In genomic region chr5:108693872-108694288, GRCm38 (mm10) we compare ENCODE assay signal across 8 mouse cellular contexts. TPM values are rescaled to one million over a fixed set of nuclear protein-coding genes. Genes with fewer than 3 reads are reported as not detected.
DNase-seq lines count a peak whose midpoint lies in the region; ATAC-seq and TF ChIP-seq lines count a peak whose summit lies in the region.

No protein-coding gene starts in this region.

- peak overlapping the region; percentile 10; the same call in 1 of the 2 replicates for H3K9ac ChIP-seq in CH12.LX (ENCODE audit: insufficient read depth, low read depth)
- peak overlapping the region; percentile 71 for H3K9ac ChIP-seq in heart, postnatal 0 days (replicated peaks; ENCODE audit: low read depth, low read length)
- peak overlapping the region; percentile 53; the same call in 1 of the 2 replicates for H3K9ac ChIP-seq in lung, postnatal 0 days (replicated peaks; ENCODE audit: low read depth)

- H3K27ac ChIP-seq in CH12.LX (ENCODE audit: insufficient read depth, low read depth): no peak overlapping the region
- no peak overlapping the region for H3K27ac ChIP-seq in heart, postnatal 0 days (ENCODE audit: low read depth)
- H3K27ac ChIP-seq in lung, postnatal 0 days (ENCODE audit: low read length): 0 out of 2 replicates have a peak overlapping the region, but pooled peaks have one; percentile 47

- ATAC-seq in heart, postnatal 0 days (ENCODE audit: insufficient read depth, low read depth): peak; percentile 96
- peak; percentile 97 for ATAC-seq in lung, postnatal 0 days

- dilution Hi-C loops in CH12.LX (cut with MboI; ENCODE audit: extremely low pct_ligation_motif_present, extremely low pct_unique_long_range_greater_than_20kb, low sequenced_read_pairs): no loop called here

- no peak for TF ChIP-seq CTCF in CH12.LX (conservative IDR thresholded peaks at IDR 0.05 in 1 of 2, IDR thresholded peaks at IDR 0.05 in 1 of 2; ENCODE audit: low read depth in 2 of 2, low read length in 2 of 2)
- TF ChIP-seq CTCF in heart, postnatal 0 days (IDR thresholded peaks at IDR 0.05; ENCODE audit: low read depth): no peak
- no peak; the same call in 1 of the 2 replicates for TF ChIP-seq CTCF in lung, postnatal 0 days (IDR thresholded peaks at IDR 0.05)

- no peak for TF ChIP-seq EP300 in CH12.LX (IDR thresholded peaks at IDR 0.05; ENCODE audit: low read length)
- TF ChIP-seq EP300 in heart, postnatal 0 days (IDR thresholded peaks at IDR 0.05; ENCODE audit: low read depth): no peak
- no peak for TF ChIP-seq EP300 in lung, postnatal 0 days (IDR thresholded peaks at IDR 0.05)

- H3K36me3 ChIP-seq in CH12.LX (replicated peaks in 1 of 2; ENCODE audit: control insufficient read depth in 1 of 2, insufficient read depth in 1 of 2, low read length in 1 of 2): no peaks in the 10 kb centered on the region
- no peaks in the 10 kb centered on the region for H3K36me3 ChIP-seq in heart, postnatal 0 days (replicated peaks; ENCODE audit: control insufficient read depth, insufficient read depth, low read length)
- no peaks in the 10 kb centered on the region for H3K36me3 ChIP-seq in lung, postnatal 0 days (ENCODE audit: insufficient read depth, low read length)

- TF ChIP-seq POLR2A in CH12.LX (IDR thresholded peaks at IDR 0.05; ENCODE audit: low read depth, low read length): no peak

- H3K4me3 ChIP-seq in CH12.LX (replicated peaks in 1 of 3; ENCODE audit: low read depth in 2 of 3, low read length in 2 of 3, poor library complexity in 1 of 3): peak overlapping the region in 2 of 3 experiments; percentile 41 to 55
- peak overlapping the region; percentile 85 for H3K4me3 ChIP-seq in heart, postnatal 0 days (ENCODE audit: low read depth, low read length)
- peak overlapping the region; percentile 89 for H3K4me3 ChIP-seq in lung, postnatal 0 days (ENCODE audit: low read depth, low read length)

- in situ Hi-C loops in CH12.LX (cut with MboI; ENCODE audit: low pct_ligation_motif_present, low pct_unique_long_range_greater_than_20kb, low sequenced_read_pairs): no loop called here

- WGBS in heart, postnatal 0 days: 1% methylated on average over 40 of the region's 43 CpGs
- under 1% methylated on average over 40 of the region's 43 CpGs for WGBS in lung, postnatal 0 days

- no peak for TF ChIP-seq RAD21 in CH12.LX (IDR thresholded peaks at IDR 0.05; ENCODE audit: low read depth, low read length)

- H3K9me3 ChIP-seq in CH12.LX (replicated peaks; ENCODE audit: low read length): peaks cover 7% of the 10 kb centered on the region
- H3K9me3 ChIP-seq in heart, postnatal 0 days (replicated peaks; ENCODE audit: control insufficient read depth, low read length): no peaks in the 10 kb centered on the region
- no peaks in the 10 kb centered on the region for H3K9me3 ChIP-seq in lung, postnatal 0 days (ENCODE audit: low read length)

- H3K79me2 ChIP-seq in CH12.LX (replicated peaks; ENCODE audit: control insufficient read depth, extremely low read depth, insufficient read depth, poor library complexity, severe bottlenecking): no peaks in the 10 kb centered on the region

- peaks cover 49% of the 10 kb centered on the region for H3K27me3 ChIP-seq in CH12.LX (replicated peaks)
- H3K27me3 ChIP-seq in heart, postnatal 0 days (ENCODE audit: control insufficient read depth, insufficient read depth, low read length): no peaks in the 10 kb centered on the region
- no peaks in the 10 kb centered on the region for H3K27me3 ChIP-seq in lung, postnatal 0 days (replicated peaks; ENCODE audit: insufficient read depth, low read length)

- H3K4me1 ChIP-seq in CH12.LX (ENCODE audit: control insufficient read depth in 1 of 2, insufficient read depth in 2 of 2): peaks cover 3 to 5% of the 10 kb centered on the region in 2 experiments; a peak in 2 of 4 replicates
- 0 out of 2 replicates have a peak, but pooled peaks cover 6% of the 10 kb centered on the region for H3K4me1 ChIP-seq in heart, postnatal 0 days (ENCODE audit: control insufficient read depth, insufficient read depth)
- no peaks in the 10 kb centered on the region; the same call in 1 of the 2 replicates for H3K4me1 ChIP-seq in lung, postnatal 0 days (ENCODE audit: insufficient read depth, low read depth, low read length)

- peak; percentile 85 for DNase-seq in CH12.LX (ENCODE audit: extremely low read depth)
- peak; percentile 91 to 95 for DNase-seq in adrenal gland, postnatal 36 days
- peak; percentile 79 for DNase-seq in fibroblast of lung, adult 2 months (ENCODE audit: low read depth)
- DNase-seq in heart, postnatal 0 days (ENCODE audit: low spot score): peak; percentile 94
- peak; percentile 92 to 95 for DNase-seq in kidney, postnatal 36 days
- peak; percentile 97 for DNase-seq in lung, postnatal 0 days (ENCODE audit: low spot score)
- peak; percentile 56 for DNase-seq in ovary, postnatal 10 days (ENCODE audit: low spot score)
- peak; percentile 94 for DNase-seq in thymus, postnatal 0 days (ENCODE audit: low spot score)

- H3K4me2 ChIP-seq in CH12.LX (ENCODE audit: insufficient read depth, low read depth, poor library complexity, severe bottlenecking): peak overlapping the region; percentile 78
- peak overlapping the region; percentile 99 for H3K4me2 ChIP-seq in heart, postnatal 0 days (ENCODE audit: low read depth, low read length)
- peak overlapping the region; percentile 98 for H3K4me2 ChIP-seq in lung, postnatal 0 days (replicated peaks; ENCODE audit: low read depth, low read length)

TF ChIP-seq in CH12.LX, 34 proteins besides CTCF, POLR2A, EP300 and RAD21:
- TF ChIP-seq MXI1 (IDR thresholded peaks at IDR 0.05; ENCODE audit: low read depth, low read length) (peak; percentile 54; the same call in 1 of the 2 replicates), TCF12 (IDR thresholded peaks at IDR 0.05; ENCODE audit: low read depth, low read length) (no peak), SIN3A (IDR thresholded peaks at IDR 0.05; ENCODE audit: low read length) (peak; percentile 67), HCFC1 (IDR thresholded peaks at IDR 0.05; ENCODE audit: low read depth, low read length) (no peak), ELF1 (IDR thresholded peaks at IDR 0.05; ENCODE audit: low read depth, low read length) (0 out of 2 replicates have a peak, but pooled peaks have one; percentile 35), TBP (conservative IDR thresholded peaks at IDR 0.05; ENCODE audit: low read depth, low read length) (no peak), BHLHE40 (IDR thresholded peaks at IDR 0.05; ENCODE audit: low read depth, low read length) (peak; percentile 79), USF1 (IDR thresholded peaks at IDR 0.05; ENCODE audit: low read depth, low read length) (peak; percentile 50), KAT2A (IDR thresholded peaks at IDR 0.05; ENCODE audit: insufficient replicate concordance, low read length) (no peak), NRF1 (IDR thresholded peaks at IDR 0.05; ENCODE audit: low read depth, low read length) (no peak), ZMIZ1 (IDR thresholded peaks at IDR 0.05; ENCODE audit: low read depth, low read length) (no peak), MAZ (IDR thresholded peaks at IDR 0.05; ENCODE audit: low read depth, low read length) (0 out of 2 replicates have a peak, but pooled peaks have one; percentile 37), MAX (IDR thresholded peaks at IDR 0.05; ENCODE audit: low read length) (peak; percentile 55; the same call in 1 of the 2 replicates)

RNA-seq across cellular contexts. Expression of gene Fgfrl1, which starts 1.7 kb away (rescaled TPM):
- 0.55 and 0.64 TPM in 2 replicates for total RNA-seq in CH12.LX (2012; rRNA removed)
- 0.17 TPM in 1 of 2 replicates, not detected in the other for total RNA-seq in CH12.LX (2014; rRNA removed)
- polyA plus RNA-seq in CH12.LX (2012; ENCODE audit: insufficient read length, low read depth): 0.26 and 0.64 TPM in 2 replicates
- total RNA-seq in adrenal gland, postnatal 36 days (2021): 10 to 100 TPM; 45.8 to 47.5 TPM
- total RNA-seq in heart, postnatal 0 days (2014; rRNA removed; ENCODE audit: low replicate concordance): 23.8 and 40.5 TPM in 2 replicates
- 8.6 and 9.2 TPM in 2 replicates for polyA plus RNA-seq in heart, postnatal 0 days (2015; fragmentation: Nextera tagmentation; extraction: Ambion mirVana)
- polyA plus RNA-seq in lung, postnatal 0 days (2015; fragmentation: Nextera tagmentation; extraction: Ambion mirVana): 15.8 and 17.4 TPM in 2 replicates
- polyA plus RNA-seq in thymus, postnatal 0 days (2015; fragmentation: Nextera tagmentation; extraction: Ambion mirVana): 4.1 and 5.1 TPM in 2 replicates

RNA-seq across cellular contexts. Expression of gene Slc26a1, which starts 18.5 kb away (rescaled TPM):
- total RNA-seq in CH12.LX (2012; rRNA removed) (0.08 TPM in 2 replicates), CH12.LX (2014; rRNA removed) (not detected in 2 replicates)
- 0.07 and 0.11 TPM in 2 replicates for polyA plus RNA-seq in CH12.LX (2012; ENCODE audit: insufficient read length, low read depth)
- total RNA-seq in adrenal gland, postnatal 36 days (2021): under 1 TPM in 1 of 2 experiments, not detected in 1; 0.30 TPM
- total RNA-seq in heart, postnatal 0 days (2014; rRNA removed; ENCODE audit: low replicate concordance): 0.08 TPM in 1 of 2 replicates, not detected in the other
- 0.11 and 0.23 TPM in 2 replicates for polyA plus RNA-seq in heart, postnatal 0 days (2015; fragmentation: Nextera tagmentation; extraction: Ambion mirVana)
- polyA plus RNA-seq in lung, postnatal 0 days (2015; fragmentation: Nextera tagmentation; extraction: Ambion mirVana): 0.10 and 0.19 TPM in 2 replicates
- polyA plus RNA-seq in thymus, postnatal 0 days (2015; fragmentation: Nextera tagmentation; extraction: Ambion mirVana): 0.14 and 0.20 TPM in 2 replicates

RNA-seq across cellular contexts. Expression of gene Dgkq, which starts 24.4 kb away (rescaled TPM):
- total RNA-seq in CH12.LX (2012; rRNA removed) (8.5 and 9.1 TPM in 2 replicates), CH12.LX (2014; rRNA removed) (3.7 and 5.5 TPM in 2 replicates)
- 4.4 and 5.0 TPM in 2 replicates for polyA plus RNA-seq in CH12.LX (2012; ENCODE audit: insufficient read length, low read depth)
- total RNA-seq in adrenal gland, postnatal 36 days (2021): 10 to 100 TPM; 17.4 to 18.7 TPM
- 11.9 and 34.7 TPM in 2 replicates for total RNA-seq in heart, postnatal 0 days (2014; rRNA removed; ENCODE audit: low replicate concordance)
- 2.9 and 3.0 TPM in 2 replicates for polyA plus RNA-seq in heart, postnatal 0 days (2015; fragmentation: Nextera tagmentation; extraction: Ambion mirVana)
- 5.9 and 6.3 TPM in 2 replicates for polyA plus RNA-seq in lung, postnatal 0 days (2015; fragmentation: Nextera tagmentation; extraction: Ambion mirVana)
- 5.0 and 6.6 TPM in 2 replicates for polyA plus RNA-seq in thymus, postnatal 0 days (2015; fragmentation: Nextera tagmentation; extraction: Ambion mirVana)

RNA-seq across cellular contexts. Expression of gene Idua, which starts 33.7 kb away (rescaled TPM):
- total RNA-seq in CH12.LX (2012; rRNA removed): 4.0 and 5.8 TPM in 2 replicates
- 2.1 and 2.3 TPM in 2 replicates for total RNA-seq in CH12.LX (2014; rRNA removed)
- polyA plus RNA-seq in CH12.LX (2012; ENCODE audit: insufficient read length, low read depth): 10.6 and 10.8 TPM in 2 replicates
- total RNA-seq in adrenal gland, postnatal 36 days (2021): 10 to 100 TPM; 14.0 to 16.0 TPM
- total RNA-seq in heart, postnatal 0 days (2014; rRNA removed; ENCODE audit: low replicate concordance): 8.9 and 25.6 TPM in 2 replicates
- 9.0 and 9.6 TPM in 2 replicates for polyA plus RNA-seq in heart, postnatal 0 days (2015; fragmentation: Nextera tagmentation; extraction: Ambion mirVana)
- polyA plus RNA-seq in lung, postnatal 0 days (2015; fragmentation: Nextera tagmentation; extraction: Ambion mirVana): 7.1 and 8.2 TPM in 2 replicates
- polyA plus RNA-seq in thymus, postnatal 0 days (2015; fragmentation: Nextera tagmentation; extraction: Ambion mirVana): 5.4 and 6.2 TPM in 2 replicates

Comparison
In these comparisons a context has a peak if more than half of its experiments do, and no peak if none do; other contexts are left out.
1. H3K9ac ChIP-seq: peak in every context shown above with its lines; median percentile 71 in heart, postnatal 0 days; 53 in lung, postnatal 0 days; 10 in CH12.LX.